Mouse (Mus musculus) neural tube, embryonic 10.5 days (tissue): ENCODE data around the gene Lrriq3.

Experiments used
- DNase-seq: peaks from one replicate; pipeline ENCODE4 v3.0.0-alpha.2; 2017; ENCODE audit warnings: low spot score; ENCODE audit errors: extremely low spot score

Gene Lrriq3

DNA sequence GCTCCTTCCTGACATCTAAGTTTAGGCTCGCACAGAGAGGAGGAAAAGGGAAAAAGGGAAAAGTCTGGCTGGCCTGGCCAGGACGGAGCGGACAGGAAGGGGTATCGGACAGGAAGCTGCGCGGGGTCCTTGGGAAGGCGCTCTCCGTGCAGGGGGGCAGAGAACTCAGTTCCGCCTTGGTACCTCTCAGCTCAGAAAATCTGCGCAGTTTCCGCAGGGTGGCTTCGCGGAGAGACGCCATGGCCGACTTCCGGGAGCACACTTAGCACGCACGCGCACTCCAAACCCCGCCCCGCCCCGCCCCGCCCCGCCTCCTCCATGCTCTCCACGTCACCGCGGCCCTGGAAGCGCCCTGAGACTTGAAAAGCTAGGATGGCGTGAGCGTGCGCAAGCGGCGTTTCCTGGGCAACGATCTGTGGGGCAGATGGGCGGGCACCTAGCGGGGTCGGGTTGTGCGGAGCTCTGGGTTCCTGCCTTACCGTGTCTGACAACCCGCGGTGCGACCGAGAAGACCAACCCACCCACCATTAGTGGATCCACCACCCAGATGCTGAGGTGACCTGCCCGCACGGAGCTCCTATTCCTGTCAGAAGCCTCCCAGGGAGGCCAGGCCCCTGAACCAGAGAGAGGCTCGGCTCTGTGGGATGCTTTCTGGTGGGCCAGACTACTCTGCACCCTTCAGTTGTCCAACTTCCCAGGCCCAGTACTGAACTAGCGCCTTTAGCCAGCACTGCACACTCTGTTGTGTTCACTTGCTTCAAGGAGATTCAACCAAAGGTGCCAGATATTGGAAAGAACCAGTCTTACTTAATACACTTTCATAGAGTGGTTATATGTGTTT, at the start of gene Lrriq3, which contains the start of gene Fpgt:
TSS of gene Lrriq3 (plus strand) at position 319 of the 841 bp plus-strand sequence.
TSS of gene Fpgt (minus strand) at position 288 of the 841 bp plus-strand sequence.
- DNase-seq: peak; percentile 95

DNA sequence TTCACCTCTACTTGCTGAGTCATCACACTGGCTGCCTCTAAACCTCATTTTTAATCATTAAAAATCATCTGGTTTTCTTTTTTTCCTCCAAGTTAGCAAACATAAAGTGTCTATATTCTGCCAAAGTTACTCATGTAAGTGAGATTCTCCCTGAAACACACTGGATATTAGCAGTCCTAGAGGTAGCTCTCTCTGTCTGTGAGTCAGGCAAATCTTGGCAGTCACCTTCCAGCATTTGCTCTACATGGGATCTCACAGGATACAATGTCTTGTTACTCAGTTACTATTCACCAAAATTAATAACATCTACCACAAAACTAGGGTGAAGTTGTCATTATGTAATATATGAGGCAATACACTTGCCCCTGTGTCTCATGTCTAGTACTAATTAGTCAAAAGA, 41.2 kb upstream of the Lrriq3 start:
- DNase-seq: no peak

GRCm38 (mm10) chr3:155053189-155053588, 40.0 kb upstream of the Lrriq3 start:
- no peak for DNase-seq

DNA sequence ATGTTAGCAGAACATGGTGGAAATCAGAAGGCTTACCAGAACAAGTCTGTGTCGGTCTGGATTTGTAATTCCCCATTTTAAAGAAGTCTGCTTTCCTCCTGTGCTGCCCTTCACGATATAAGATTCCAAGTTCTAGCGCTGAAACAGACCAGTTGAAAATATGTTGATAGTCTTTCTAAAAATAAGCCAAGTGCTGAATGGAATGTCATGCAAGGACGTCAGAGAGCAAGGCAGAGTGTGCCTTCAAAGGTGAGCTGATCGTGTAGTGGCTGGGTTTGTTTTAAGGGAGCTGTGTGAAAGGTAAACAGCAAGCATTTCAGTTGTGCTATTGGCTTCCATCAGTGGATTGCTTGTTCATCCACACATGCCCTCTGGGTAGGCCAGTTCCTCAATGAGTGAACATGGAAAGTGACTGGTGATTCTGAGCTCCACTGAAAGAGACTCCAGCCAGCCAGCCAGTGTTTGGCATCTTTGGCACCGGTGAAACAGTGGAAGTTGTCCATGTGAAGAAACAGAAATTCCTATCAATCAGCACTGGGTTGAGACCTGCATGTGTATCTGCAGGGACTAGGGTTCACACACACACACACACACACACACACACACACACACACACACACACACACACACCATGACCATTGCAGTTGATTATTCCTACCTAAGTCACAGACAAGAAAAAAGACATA, 37.9 kb upstream of the Lrriq3 start, which contains the start of gene Tnni3k:
TSS of gene Tnni3k (minus strand) at position 177 of the 686 bp plus-strand sequence.
- DNase-seq: no peak

GRCm38 (mm10) chr3:155056606-155057005, 36.6 kb upstream of the Lrriq3 start:
- DNase-seq: no peak

GRCm38 (mm10) chr3:155057566-155057965, 35.7 kb upstream of the Lrriq3 start:
- DNase-seq: no peak

- DNase-seq: no peak
These were observed 34.3 kb upstream of the Lrriq3 start for GRCm38 (mm10) chr3:155058800-155059448.

DNA sequence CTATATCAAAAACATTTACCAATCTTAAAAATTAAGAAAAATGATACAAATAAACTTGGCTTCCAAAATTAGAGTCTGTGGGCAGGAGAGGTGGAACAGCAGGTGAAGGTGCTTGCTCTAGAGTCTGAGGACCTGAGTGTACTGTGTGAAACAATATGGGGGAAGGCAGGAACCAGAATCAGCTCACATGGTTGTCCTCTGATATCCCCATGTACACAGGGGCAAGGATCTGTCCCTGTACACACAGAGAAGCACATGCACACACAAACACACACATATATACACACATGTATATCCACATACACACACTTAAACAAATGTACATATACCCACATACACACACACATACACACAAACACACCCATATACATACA, 33.8 kb upstream of the Lrriq3 start:
- DNase-seq: no peak

DNA sequence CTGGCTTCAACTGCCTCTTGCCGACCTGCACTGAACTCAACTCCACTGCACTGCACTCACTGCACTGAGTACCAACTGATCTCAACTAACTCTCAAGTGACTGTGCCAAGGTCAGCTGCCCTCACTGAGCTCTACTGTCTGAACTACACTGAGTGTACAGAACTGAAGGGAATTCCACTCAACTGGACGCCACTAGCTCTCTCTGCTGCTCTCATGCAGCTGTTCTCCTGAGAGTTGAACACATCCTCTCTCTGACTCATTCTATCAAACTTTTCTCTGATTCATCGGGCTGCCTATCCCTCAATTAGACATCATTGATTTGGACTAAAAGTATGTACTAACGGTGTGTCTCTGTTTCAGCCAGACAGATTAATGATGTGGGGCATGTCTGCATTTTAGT, 15.3 kb upstream of the Lrriq3 start:
- no peak for DNase-seq

DNA sequence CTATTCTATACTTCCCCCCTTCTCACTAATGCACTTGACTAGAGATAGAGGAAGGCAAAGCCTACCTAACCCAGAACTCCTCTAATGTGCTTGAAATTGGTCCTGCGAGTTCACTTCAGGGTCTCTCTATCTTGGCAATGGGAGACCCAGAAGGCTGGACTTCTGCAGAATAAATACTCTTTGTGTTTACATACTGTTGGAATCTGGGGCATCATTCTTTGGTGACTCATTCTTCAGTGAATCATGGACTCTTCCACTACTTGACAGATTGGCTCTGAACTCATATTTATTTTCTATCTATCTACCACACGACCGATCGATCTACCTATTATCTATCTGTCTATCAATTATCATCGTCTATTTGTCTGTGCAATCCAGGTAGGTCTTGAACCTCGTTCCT, 1.2 kb upstream of the Lrriq3 start:
- DNase-seq: no peak

GRCm38 (mm10) chr3:155099266-155099665, 6.0 kb downstream of the Lrriq3 start:
- DNase-seq: no peak

GRCm38 (mm10) chr3:155105957-155106356, 12.7 kb downstream of the Lrriq3 start:
- no peak for DNase-seq

GRCm38 (mm10) chr3:155137737-155138136, 44.5 kb downstream of the Lrriq3 start:
- DNase-seq: no peak

DNA sequence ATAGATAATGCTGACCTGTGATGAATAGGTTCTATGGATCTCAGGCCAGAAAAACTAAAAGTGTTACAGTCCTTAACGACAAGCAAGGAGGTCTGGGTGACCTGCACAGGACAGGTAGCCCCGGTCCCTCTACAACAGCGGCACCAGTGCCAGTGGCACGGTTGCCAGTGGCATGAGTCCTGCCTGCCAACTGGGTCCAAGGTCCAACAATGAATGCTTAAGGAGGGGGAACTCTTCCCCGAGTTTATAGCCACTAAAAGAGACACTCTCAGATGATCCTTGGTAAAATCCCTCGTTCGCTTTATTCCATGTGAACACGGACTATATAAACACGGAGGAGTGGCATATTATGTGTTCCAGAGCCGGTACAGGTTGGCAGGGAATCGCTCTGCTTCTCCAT, 47.8 kb downstream of the Lrriq3 start:
- no peak for DNase-seq

GRCm38 (mm10) chr3:155144368-155144767, 51.1 kb downstream of the Lrriq3 start:
- DNase-seq: no peak

GRCm38 (mm10) chr3:155161842-155162241, 68.6 kb downstream of the Lrriq3 start:
- DNase-seq: no peak

DNA sequence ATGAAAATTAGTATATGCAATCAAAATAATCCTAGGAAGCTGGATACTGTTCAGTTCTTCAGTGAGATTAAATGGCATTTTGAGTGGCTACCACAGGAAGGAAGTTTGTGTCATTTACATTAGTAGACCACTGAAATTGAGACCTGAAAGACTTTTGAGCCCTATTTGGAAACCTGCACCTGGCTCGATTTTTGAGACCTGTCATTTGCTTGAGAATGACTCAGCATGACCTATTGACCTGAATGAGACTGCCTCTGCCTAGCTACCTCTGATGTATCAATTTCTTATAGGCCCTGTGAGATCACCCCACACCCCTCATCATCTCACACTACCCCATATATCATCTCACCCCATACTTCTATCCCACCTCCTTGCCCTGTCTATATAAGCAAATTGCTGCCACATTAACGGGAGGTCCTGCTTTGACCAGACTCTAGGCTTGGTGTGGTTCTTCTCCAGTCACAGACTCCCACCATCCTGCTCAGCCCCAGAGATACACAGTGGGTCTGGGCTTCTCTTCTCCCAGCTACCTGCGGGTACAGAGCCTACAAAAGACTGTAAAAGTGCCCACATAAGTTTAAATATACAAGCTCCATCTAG, 87.2 kb downstream of the Lrriq3 start:
- no peak for DNase-seq

GRCm38 (mm10) chr3:155186456-155186855, 93.2 kb downstream of the Lrriq3 start:
- DNase-seq: no peak

DNA sequence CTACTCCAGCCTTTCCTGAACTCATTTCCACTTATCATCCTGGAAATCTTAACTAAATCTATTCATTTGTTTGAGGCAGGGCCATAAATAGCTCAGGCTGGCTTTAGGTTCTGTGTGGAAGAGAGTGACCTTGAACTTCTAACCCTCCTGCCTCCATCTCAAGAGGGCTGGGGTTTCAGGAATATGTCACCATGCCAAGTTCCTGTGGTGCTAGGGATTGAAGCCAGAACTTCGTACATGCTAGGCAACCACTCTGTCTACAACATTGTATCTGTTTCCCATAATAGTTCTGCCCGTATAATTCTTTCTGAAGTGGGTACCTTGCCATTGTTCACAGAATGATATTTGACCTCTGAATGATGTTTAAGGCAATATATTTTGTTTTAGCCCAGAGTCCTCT, 95.6 kb downstream of the Lrriq3 start:
- no peak for DNase-seq

DNA sequence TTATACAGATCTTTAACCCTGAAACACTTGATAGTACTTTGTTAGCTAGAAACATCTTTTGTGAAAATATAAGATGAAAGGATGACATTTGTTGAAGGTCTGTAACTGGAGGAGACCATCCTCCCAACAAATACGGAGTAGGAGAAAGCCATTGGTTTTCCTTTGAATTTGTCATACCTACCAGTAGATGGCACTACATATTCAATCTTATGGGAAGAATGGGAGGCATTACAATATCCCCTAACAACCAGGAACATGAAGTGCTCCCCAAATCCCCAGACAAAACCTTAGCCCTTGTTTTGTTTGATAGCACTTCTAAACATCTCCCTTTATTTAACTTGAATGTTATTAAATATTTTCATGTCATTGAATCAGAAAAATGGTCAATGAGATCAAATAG, 141.7 kb downstream of the Lrriq3 start:
- no peak for DNase-seq

- no peak for DNase-seq
These were observed 142.3 kb downstream of the Lrriq3 start for GRCm38 (mm10) chr3:155235502-155235901.
